Mouse (Mus musculus) midbrain, embryonic 12.5 days (tissue): ENCODE measurements around the gene Ankar. TPM values are rescaled to one million over a fixed set of nuclear protein-coding genes. Genes with fewer than 3 reads are reported as not detected.

Source experiments
- ATAC-seq: fragments of 200-750 bp; cut with Nextera tagmentation; 2 replicates; pipeline ENCODE4 v1.8.0; 2017; ENCODE audit warnings: low read depth, moderate TSS enrichment, moderate library complexity; ENCODE audit not compliant: low FRiP score
- H3K27ac ChIP-seq: fragments of 300-500 bp; sonication (generic); replicated peaks from 2 replicates; pipeline ENCODE4 v1.5.1; 2016; ENCODE audit warnings: mild to moderate bottlenecking
- H3K27me3 ChIP-seq: fragments of 300-500 bp; sonication (generic); 2 replicates; pipeline ENCODE4 v1.6.1; 2016; ENCODE audit warnings: mild to moderate bottlenecking
- H3K36me3 ChIP-seq: fragments of 300-500 bp; sonication (generic); 2 replicates; pipeline ENCODE4 v1.6.1; 2016
- H3K4me1 ChIP-seq: fragments of 300-500 bp; sonication (generic); 2 replicates; pipeline ENCODE4 v1.6.1; 2016
- H3K4me2 ChIP-seq: fragments of 300-500 bp; sonication (generic); replicated peaks from 2 replicates; pipeline ENCODE4 v1.6.1; 2016; ENCODE audit warnings: mild to moderate bottlenecking, moderate library complexity
- H3K4me3 ChIP-seq: fragments of 300-500 bp; sonication (generic); 2 replicates; pipeline ENCODE4 v1.5.1; 2016; ENCODE audit warnings: mild to moderate bottlenecking
- H3K9ac ChIP-seq: fragments of 300-500 bp; sonication (generic); replicated peaks from 2 replicates; pipeline ENCODE4 v1.6.1; 2016; ENCODE audit warnings: mild to moderate bottlenecking, moderate library complexity
- H3K9me3 ChIP-seq: fragments of 300-500 bp; sonication (generic); 2 replicates; pipeline ENCODE4 v1.6.1; 2016; ENCODE audit warnings: mild to moderate bottlenecking
- WGBS: fragments of 180-500 bp; shearing (Covaris S2); methylation state at CpG from one replicate; pipeline ENCODE4 v1.1.7; 2016; 5-methylcytosine and 5-hydroxymethylcytosine counted together
- polyA plus RNA-seq: library from polyadenylated mRNA; unstranded; fragments of >200 nt; fragmentation: Nextera tagmentation; extraction: Ambion mirVana; gene quantifications from 2 replicates; pipeline ENCODE4 v1.2.1, GENCODE M21; 2016

Gene Ankar
- polyA plus RNA-seq, 1 experiment from 2014 or later: not detected

DNA sequence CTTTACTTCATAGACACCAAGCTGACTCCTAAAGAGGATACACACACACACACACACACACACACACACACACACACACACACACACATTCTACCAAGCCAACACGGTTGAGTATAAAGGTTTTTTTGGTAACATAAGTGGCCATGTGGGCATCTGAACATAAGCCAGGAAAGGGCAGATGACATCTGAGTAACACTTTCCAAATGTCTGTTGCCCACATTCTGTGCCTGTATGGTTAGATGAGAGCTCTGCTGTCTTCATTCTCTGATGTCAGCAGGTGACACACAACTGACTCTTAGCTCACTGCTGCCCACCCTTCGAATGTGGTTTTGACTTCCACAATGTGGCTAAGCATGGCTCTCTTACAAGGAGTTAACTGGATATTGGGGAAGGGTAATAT lies 24.0 kb upstream of the Ankar start:
- 87% methylated on average over 2 of the region's 2 CpGs for WGBS
- no peak overlapping the region for H3K4me3 ChIP-seq

DNA sequence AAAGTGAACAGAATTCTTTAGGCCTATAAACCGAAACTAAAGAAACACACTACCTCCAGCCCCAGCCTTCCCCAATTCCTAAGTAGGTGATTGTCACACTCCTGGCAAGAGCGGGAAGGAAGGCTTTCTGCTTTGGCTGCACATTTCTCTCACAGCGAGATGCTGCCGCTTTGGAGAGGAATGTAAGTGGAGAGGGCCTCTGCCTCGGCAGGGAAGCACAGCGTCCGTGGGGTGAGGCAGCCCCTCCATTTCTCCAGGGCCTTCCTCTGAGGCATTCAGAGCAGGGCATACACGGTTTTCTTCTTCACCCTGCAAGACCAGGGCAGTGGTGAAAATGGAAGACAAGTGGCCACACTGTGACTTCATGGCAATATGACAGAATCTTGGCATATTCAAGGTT lies 22.3 kb upstream of the Ankar start:
- no peaks in the 10 kb centered on the region for H3K27me3 ChIP-seq
- no peaks in the 10 kb centered on the region for H3K9me3 ChIP-seq
- no peak for ATAC-seq
- WGBS: 50% methylated on average over 8 of the region's 8 CpGs
- no peak overlapping the region for H3K27ac ChIP-seq
- H3K4me2 ChIP-seq: no peak overlapping the region
- H3K4me1 ChIP-seq: peaks cover 6% of the 10 kb centered on the region
- no peak overlapping the region for H3K9ac ChIP-seq
- no peak overlapping the region for H3K4me3 ChIP-seq
- H3K36me3 ChIP-seq: 0 out of 2 replicates have a peak, but pooled peaks cover 4% of the 10 kb centered on the region

More for the DNA sequence above, 24.0 kb upstream of the Ankar start:
- Histone ChIP-seq H3K36me3 (no peaks in the 10 kb centered on the region), H3K4me1 (peaks cover 6% of the 10 kb centered on the region), H3K9me3 (no peaks in the 10 kb centered on the region), H3K27ac (no peak overlapping the region), H3K9ac (no peak overlapping the region), H3K27me3 (no peaks in the 10 kb centered on the region), H3K4me2 (no peak overlapping the region)
- ATAC-seq: no peak

DNA sequence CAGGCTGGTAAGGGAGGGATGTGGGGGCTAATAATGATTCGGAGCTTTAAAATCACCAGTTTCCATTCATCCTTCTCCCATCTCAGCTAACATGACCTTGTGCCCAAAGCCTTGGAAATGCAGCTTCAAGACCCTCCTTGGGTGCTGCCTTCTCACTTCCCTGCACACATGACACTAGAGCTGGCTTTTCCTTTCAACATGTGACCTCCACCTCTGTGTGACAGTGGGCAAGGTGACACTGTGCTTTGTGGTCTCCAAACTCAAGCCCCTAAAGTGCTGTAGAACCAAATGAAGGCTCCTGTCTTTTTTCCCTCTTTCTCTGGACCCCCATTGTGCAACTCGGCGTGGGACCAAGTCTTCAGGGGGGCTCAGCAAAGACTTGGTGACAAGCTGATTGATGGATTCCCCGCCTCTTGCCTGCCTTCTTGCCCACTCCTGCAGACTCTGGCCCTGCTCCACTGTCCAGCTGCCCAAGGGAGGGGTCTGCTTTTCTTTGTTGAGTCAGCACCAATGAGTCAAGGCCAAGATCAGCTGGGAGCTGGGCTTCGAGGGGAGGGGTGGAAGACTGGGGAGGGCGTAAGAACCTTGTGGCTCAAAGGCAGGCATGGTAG lies 19.8 kb upstream of the Ankar start:
- Histone ChIP-seq H3K36me3 (peaks cover 10% of the 10 kb centered on the region), H3K27me3 (no peaks in the 10 kb centered on the region), H3K4me2 (no peak overlapping the region), H3K27ac (no peak overlapping the region), H3K9me3 (no peaks in the 10 kb centered on the region), H3K4me3 (no peak overlapping the region), H3K4me1 (peaks cover 6% of the 10 kb centered on the region), H3K9ac (no peak overlapping the region)
- ATAC-seq: peak; percentile 44; the same call in 1 of the 2 replicates
- 55% methylated on average over 6 of the region's 6 CpGs for WGBS

DNA sequence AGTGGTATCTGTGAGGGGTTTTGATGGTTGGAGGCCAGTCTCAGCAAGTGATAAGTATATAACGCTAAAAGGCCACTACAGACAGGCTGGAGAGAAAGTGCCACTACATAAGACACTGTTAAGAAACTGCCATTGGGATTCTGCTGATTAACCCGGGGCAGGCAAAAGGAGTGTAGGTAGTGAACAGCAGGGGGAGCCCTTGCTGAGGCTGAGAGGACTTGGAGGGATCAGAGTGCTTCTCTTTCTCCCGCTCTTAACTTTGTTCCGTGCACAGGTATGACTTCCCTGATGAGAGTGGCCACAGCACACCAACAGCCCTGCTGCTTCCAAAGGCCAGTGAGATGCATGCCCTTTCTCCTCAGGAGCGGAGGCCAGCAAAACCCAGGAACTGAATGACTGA lies 18.5 kb upstream of the Ankar start:
- no peak overlapping the region for H3K4me2 ChIP-seq
- H3K9ac ChIP-seq: no peak overlapping the region
- no peak overlapping the region for H3K27ac ChIP-seq
- H3K4me3 ChIP-seq: no peak overlapping the region
- peaks cover 6% of the 10 kb centered on the region for H3K4me1 ChIP-seq
- 0 out of 2 replicates have a peak, but pooled peaks have one; percentile 53 for ATAC-seq
- 24% methylated on average over 5 of the region's 5 CpGs for WGBS
- H3K36me3 ChIP-seq: peaks cover 24% of the 10 kb centered on the region
- H3K9me3 ChIP-seq: no peaks in the 10 kb centered on the region
- H3K27me3 ChIP-seq: no peaks in the 10 kb centered on the region

DNA sequence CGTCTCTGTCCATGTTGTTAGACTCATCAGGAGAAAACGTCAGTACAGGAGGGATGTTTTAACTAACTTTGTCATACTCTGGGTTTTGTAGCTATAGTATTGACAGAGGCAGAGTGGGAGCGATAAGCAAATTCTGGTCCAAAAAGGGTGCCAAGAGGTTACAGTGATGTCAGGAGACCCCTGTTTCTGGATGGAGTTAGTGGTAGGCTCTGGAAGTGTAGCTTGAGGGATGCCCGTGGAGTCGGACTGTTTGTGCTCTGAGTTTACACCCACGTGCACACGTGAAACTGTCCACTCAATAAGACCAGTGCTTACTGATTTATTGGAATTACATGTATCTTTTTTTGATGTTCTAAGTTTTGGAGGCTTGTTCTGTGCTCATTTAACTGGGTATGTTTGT lies 17.2 kb upstream of the Ankar start:
- H3K27ac ChIP-seq: no peak overlapping the region
- H3K4me1 ChIP-seq: peaks cover 13% of the 10 kb centered on the region
- no peak overlapping the region for H3K4me3 ChIP-seq
- no peak overlapping the region for H3K9ac ChIP-seq
- 92% methylated on average over 7 of the region's 7 CpGs for WGBS
- H3K27me3 ChIP-seq: no peaks in the 10 kb centered on the region
- no peak for ATAC-seq
- no peak overlapping the region for H3K4me2 ChIP-seq
- H3K9me3 ChIP-seq: no peaks in the 10 kb centered on the region
- peaks cover 28% of the 10 kb centered on the region for H3K36me3 ChIP-seq

DNA sequence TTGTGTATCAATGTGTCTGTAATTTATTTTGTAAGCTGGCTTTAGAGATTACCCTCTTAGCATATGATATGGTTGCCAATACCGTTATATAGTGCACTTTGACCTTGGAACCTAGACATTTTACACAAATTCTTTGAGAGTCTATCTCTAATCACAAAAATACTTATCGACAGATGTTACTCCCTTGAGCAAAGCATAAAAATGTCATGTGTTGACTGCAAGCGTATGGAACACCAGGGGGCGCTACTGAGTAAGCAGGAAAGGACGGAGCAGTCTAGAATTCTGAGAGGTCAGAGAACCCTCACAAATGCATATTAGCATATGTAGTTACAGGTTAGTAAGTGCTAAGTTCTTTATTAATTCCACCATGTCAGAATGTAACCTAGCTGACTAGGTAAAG lies 16.5 kb upstream of the Ankar start:
- H3K36me3 ChIP-seq: peaks cover 28% of the 10 kb centered on the region
- H3K9me3 ChIP-seq: no peaks in the 10 kb centered on the region
- no peak for ATAC-seq
- no peak overlapping the region for H3K4me2 ChIP-seq
- H3K4me3 ChIP-seq: no peak overlapping the region
- H3K9ac ChIP-seq: no peak overlapping the region
- WGBS: 12% methylated on average over 5 of the region's 5 CpGs
- peaks cover 19% of the 10 kb centered on the region for H3K4me1 ChIP-seq
- no peak overlapping the region for H3K27ac ChIP-seq
- no peaks in the 10 kb centered on the region for H3K27me3 ChIP-seq

DNA sequence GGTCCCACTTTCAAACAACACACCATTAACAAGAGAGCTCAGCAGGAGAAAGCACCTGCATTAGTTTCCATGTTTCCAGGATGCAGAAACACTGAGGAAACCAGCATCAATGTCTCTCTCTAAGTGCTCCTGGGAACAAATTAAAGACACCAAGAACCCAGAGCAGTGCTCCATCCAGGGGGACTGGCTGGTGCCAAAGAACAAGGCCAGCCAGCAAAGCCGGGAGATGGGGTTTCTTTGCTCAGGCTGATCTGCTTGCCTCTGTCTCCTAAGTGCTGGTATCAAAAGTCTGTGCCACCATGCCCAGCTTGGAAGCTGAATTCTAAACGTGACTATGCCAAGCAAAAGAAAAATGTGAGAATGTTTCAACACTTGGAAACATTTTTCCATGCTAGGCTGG lies 16.0 kb upstream of the Ankar start:
- no peak overlapping the region for H3K4me2 ChIP-seq
- H3K9me3 ChIP-seq: no peaks in the 10 kb centered on the region
- peaks cover 28% of the 10 kb centered on the region for H3K36me3 ChIP-seq
- H3K9ac ChIP-seq: no peak overlapping the region
- peaks cover 20% of the 10 kb centered on the region for H3K4me1 ChIP-seq
- peak overlapping the region; percentile 46; the same call in 1 of the 2 replicates for H3K27ac ChIP-seq
- no peak overlapping the region for H3K4me3 ChIP-seq
- no peaks in the 10 kb centered on the region for H3K27me3 ChIP-seq
- no peak for ATAC-seq
- WGBS: 58% methylated on average over 2 of the region's 2 CpGs

DNA sequence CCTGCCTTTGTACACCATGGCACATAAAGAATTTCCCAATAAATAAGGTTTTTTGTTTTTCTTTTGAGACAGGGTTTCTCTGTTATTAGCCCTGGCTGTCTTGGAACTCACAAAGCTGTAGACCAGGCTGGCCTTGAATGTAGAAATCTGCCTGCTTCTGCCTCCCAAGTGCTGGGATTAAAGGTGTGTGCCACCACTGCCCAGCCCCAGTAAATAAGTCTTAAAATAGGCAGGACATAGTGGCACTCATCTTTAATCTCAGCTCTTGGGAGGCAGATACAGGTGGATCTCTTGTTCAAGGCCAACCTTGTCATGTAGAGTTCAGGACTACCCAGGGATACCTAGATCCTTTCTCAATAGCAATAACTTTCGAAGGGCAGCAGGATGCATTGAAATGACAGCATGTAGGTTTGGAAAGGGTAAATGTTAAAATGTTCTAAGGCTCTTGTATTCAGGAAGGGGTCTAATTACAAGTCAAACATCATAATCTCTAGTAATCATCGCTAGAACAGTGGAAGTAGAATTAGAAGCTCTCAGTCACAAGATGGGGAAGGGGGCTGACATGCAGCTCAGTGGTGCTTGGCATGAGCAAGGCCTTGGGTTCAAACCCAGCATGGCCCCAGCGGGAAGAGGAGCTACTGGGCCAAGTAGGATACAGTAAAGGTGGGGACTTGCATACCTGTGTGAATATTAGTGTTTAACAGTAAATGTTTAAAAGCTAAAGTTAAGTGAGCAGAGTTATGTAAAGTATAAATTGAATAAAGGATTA lies 15.4 kb upstream of the Ankar start:
- no peak for ATAC-seq
- Histone ChIP-seq H3K9me3 (no peaks in the 10 kb centered on the region), H3K4me2 (no peak overlapping the region), H3K9ac (no peak overlapping the region), H3K27ac (no peak overlapping the region), H3K27me3 (no peaks in the 10 kb centered on the region), H3K4me3 (no peak overlapping the region), H3K4me1 (peaks cover 20% of the 10 kb centered on the region), H3K36me3 (peaks cover 28% of the 10 kb centered on the region)
- WGBS: 79% methylated on average over 3 of the region's 3 CpGs

DNA sequence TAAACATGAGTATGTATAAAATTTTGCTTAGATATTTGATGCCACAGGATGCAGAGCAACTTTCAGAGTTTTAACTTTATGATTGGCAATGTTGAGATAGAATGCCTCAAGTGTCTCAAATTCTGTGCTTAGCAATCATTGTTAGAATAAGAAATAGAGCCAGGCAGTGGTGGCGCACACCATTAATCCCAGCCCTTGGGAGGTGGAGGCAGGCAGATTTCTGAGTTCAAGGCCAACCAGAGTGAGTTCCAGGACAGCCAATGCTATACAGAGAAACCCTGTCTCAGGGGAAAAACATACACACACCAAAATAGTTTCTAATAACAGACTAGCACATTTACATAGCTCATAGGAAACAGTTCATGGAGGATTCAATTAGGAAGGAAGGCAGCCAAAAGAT lies 14.7 kb upstream of the Ankar start:
- no peak overlapping the region for H3K4me2 ChIP-seq
- no peak overlapping the region for H3K4me3 ChIP-seq
- H3K36me3 ChIP-seq: peaks cover 28% of the 10 kb centered on the region
- ATAC-seq: no peak
- H3K9me3 ChIP-seq: no peaks in the 10 kb centered on the region
- H3K9ac ChIP-seq: no peak overlapping the region
- no peak overlapping the region for H3K27ac ChIP-seq
- peaks cover 15% of the 10 kb centered on the region for H3K4me1 ChIP-seq
- no peaks in the 10 kb centered on the region for H3K27me3 ChIP-seq
- WGBS: 94% methylated on average over 1 of the region's 1 CpGs

DNA sequence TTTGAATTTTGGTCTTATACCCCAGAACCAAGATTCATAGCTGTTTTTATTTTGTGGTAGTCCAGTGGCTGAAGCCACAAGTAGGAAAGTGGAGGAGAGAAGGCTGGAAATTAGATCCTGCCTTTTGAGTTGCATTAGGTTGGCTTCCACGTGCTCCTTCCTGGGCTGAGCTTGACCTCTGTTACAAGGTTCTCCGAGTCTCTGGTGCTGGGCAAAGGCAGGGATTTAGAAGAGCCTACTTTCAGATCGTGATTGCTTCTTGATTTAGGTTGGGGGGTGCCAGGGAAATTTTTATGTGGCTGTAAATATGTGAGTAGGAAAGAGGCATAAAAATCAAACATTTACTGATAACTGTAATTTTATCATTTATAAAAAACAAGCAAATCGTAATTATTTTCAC lies 14.2 kb upstream of the Ankar start:
- WGBS: 73% methylated on average over 4 of the region's 4 CpGs
- Histone ChIP-seq H3K4me3 (no peak overlapping the region), H3K36me3 (peaks cover 28% of the 10 kb centered on the region), H3K9ac (no peak overlapping the region), H3K27me3 (no peaks in the 10 kb centered on the region), H3K9me3 (no peaks in the 10 kb centered on the region), H3K4me1 (peaks cover 14% of the 10 kb centered on the region), H3K4me2 (no peak overlapping the region), H3K27ac (no peak overlapping the region)
- ATAC-seq: no peak

DNA sequence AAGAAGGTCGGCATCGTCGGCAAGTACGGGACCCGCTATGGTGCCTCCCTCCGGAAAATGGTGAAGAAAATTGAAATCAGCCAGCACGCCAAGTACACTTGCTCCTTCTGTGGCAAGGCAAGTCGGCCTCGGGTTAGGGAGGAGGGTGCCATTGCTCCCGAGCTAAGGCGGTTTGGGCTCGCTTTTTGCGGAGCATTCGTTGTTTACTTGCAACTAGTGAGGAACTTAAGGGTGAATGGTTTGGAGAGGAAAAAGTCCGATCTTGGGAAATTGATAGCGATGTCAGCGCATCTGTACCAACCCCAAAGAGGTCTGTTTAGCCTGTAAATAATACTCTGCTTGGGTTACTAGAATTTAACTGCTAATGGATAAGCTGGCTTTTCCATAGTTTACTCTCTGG lies 11.3 kb upstream of the Ankar start:
- H3K4me1 ChIP-seq: peaks cover 14% of the 10 kb centered on the region
- no peak for ATAC-seq
- peak overlapping the region; percentile 87 for H3K27ac ChIP-seq
- H3K4me2 ChIP-seq: peak overlapping the region; percentile 81
- H3K4me3 ChIP-seq: peak overlapping the region; percentile 81
- H3K36me3 ChIP-seq: peaks cover 22% of the 10 kb centered on the region
- H3K27me3 ChIP-seq: no peaks in the 10 kb centered on the region
- 1% methylated on average over 17 of the region's 17 CpGs for WGBS
- no peaks in the 10 kb centered on the region for H3K9me3 ChIP-seq
- peak overlapping the region; percentile 88 for H3K9ac ChIP-seq

DNA sequence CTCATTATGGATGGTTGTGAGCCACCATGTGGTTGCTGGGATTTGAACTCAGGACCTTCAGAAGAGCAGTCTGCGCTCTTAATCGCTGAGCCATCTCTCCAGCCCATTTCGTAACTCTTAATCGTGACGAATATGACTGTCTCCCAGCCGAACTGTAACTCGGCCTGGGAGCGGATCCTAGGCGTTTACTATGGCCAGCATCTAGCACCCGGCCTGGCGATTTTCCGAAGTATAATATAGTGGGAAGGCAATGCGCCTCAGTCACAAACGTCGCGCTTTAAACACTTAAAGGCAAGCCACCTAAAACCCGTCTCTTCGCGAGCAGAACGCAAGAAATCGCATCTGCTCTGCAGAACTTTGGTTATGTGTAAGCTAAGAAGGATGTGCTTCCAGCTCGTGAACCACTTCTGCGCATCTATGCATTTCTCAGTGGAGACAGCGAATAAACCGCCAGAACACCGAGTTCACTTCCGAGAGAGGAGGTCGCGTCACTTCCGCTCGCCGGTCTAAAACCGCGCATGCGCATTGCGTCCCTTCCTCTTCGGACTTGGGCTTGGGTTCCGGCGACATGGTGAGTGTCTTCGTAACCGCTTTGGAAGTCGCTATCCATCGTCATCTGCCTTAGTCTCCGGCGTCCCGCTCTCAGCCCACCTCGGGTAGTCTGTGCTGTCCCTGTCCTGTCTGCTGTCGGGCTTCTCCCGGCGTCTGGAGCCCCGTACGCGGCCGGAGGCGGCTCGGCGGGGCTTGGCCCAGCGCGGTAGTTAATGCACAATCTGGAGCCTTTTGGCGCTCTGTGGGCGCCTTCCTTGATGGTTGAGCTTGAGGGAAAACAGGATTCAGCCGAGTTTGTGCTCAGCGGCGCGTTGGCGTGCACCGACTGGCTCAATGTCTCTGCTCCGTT lies 10.6 kb upstream of the Ankar start, which contains the start of gene Rpl37a:
Gene Rpl37a, plus strand, starts transcription at position 538 of the 901 bp plus-strand sequence.
- Histone ChIP-seq H3K4me1 (peaks cover 14% of the 10 kb centered on the region), H3K27ac (peak within 1 kb of the TSS; percentile 87), H3K36me3 (peaks cover 22% of the 10 kb centered on the region), H3K27me3 (no peaks in the 10 kb centered on the region), H3K4me2 (peak within 1 kb of the TSS; percentile 81), H3K9me3 (no peaks in the 10 kb centered on the region), H3K4me3 (peak within 1 kb of the TSS; percentile 81), H3K9ac (peak within 1 kb of the TSS; percentile 88)
- peak; percentile 90 for ATAC-seq
- 3% methylated on average over 68 of the region's 68 CpGs for WGBS
